8 mouse cellular contexts compared by ENCODE assay signal in the genomic region with DNA sequence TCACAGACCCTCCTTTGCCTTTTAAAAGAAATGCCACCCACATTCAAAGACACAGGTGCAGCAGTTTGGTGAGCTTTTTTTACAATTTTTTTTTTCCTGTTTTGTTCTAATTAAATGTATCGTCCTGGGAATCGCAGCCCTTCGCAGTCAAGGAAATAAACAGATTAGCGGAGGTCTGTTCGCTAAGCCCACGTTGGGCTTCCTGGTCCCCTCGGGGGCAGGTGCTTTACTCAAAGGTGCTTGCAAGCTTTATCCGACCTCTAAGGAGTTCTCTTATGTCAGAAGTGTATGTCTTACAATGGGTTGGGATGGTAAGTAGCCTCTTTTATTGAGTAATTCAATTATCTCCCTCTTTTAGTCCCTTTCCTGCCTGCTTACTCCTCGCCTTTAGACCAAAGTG. TPM values are rescaled to one million over a fixed set of nuclear protein-coding genes. Genes with fewer than 3 reads are reported as not detected.
DNase-seq lines count a peak whose midpoint lies in the region; ATAC-seq and TF ChIP-seq lines count a peak whose summit lies in the region.

No protein-coding gene starts in this region.

- H3K27me3 ChIP-seq in embryonic facial prominence, embryonic 11.5 days (ENCODE audit: control insufficient read depth, insufficient read depth, low read length) = no peaks in the 10 kb centered on the region
- no peaks in the 10 kb centered on the region for H3K27me3 ChIP-seq in hindbrain, embryonic 13.5 days
- no peaks in the 10 kb centered on the region for H3K27me3 ChIP-seq in midbrain, embryonic 14.5 days (ENCODE audit: control insufficient read depth, insufficient read depth, low read length)

- H3K4me1 ChIP-seq in lung, adult 2 months (ENCODE audit: control insufficient read depth, insufficient read depth, low read length) = peaks cover 32% of the 10 kb centered on the region
- H3K4me1 ChIP-seq in embryonic facial prominence, embryonic 11.5 days (ENCODE audit: control insufficient read depth, insufficient read depth, low read length) = peaks cover 6% of the 10 kb centered on the region
- peaks cover 38% of the 10 kb centered on the region for H3K4me1 ChIP-seq in hindbrain, embryonic 13.5 days (replicated peaks)
- H3K4me1 ChIP-seq in midbrain, embryonic 14.5 days (ENCODE audit: control insufficient read depth, insufficient read depth, low read length) = peaks cover 38% of the 10 kb centered on the region

- intact Hi-C loops in left cerebral cortex, postnatal 14 days (cut with DNase I) = loop anchor here (5.0 kb wide), 1 partner anchor 415 kb away; the partner anchor contains the start of genes Fkrp and Strn4

- no peak for TF ChIP-seq CTCF in lung, adult 2 months (IDR thresholded peaks at IDR 0.05; ENCODE audit: insufficient read depth, low read length)

- peak overlapping the region; percentile 100 for H3K27ac ChIP-seq in embryonic facial prominence, embryonic 11.5 days (replicated peaks; ENCODE audit: low read depth, low read length)
- H3K27ac ChIP-seq in hindbrain, embryonic 13.5 days = peak overlapping the region; percentile 100
- H3K27ac ChIP-seq in midbrain, embryonic 14.5 days (replicated peaks; ENCODE audit: low read depth, low read length) = peak overlapping the region; percentile 100

- DNase-seq in lung, adult 2 months = no peak
- no peak for DNase-seq in lung, adult 18-20 months
- peak; percentile 35 for DNase-seq in embryonic facial prominence, embryonic 11.5 days (ENCODE audit: low spot score)
- peak; percentile 65 for DNase-seq in midbrain, embryonic 14.5 days
- DNase-seq in frontal cortex, adult 2 months (ENCODE audit: extremely low spot score in 1 of 2, low spot score in 1 of 2) = no peak
- DNase-seq in left cerebral cortex, postnatal 14 days (ENCODE audit: low spot score in 2 of 2) = no peak
- no peak for DNase-seq in adipocyte (ENCODE audit: low spot score)

- WGBS in lung, adult 2 months = under 1% methylated on average over 9 of the region's 9 CpGs
- 2% methylated on average over 9 of the region's 9 CpGs for WGBS in embryonic facial prominence, embryonic 11.5 days
- WGBS in hindbrain, embryonic 13.5 days = under 1% methylated on average over 9 of the region's 9 CpGs
- under 1% methylated on average over 9 of the region's 9 CpGs for WGBS in midbrain, embryonic 14.5 days

- H3K4me2 ChIP-seq in embryonic facial prominence, embryonic 11.5 days (ENCODE audit: low read depth, low read length) = peak overlapping the region; percentile 90
- H3K4me2 ChIP-seq in hindbrain, embryonic 13.5 days = peak overlapping the region; percentile 91
- H3K4me2 ChIP-seq in midbrain, embryonic 14.5 days (ENCODE audit: low read length) = peak overlapping the region; percentile 77

- no peak for ATAC-seq in embryonic facial prominence, embryonic 11.5 days (replicated peaks; ENCODE audit: insufficient number of reproducible peaks, low FRiP score, low TSS enrichment, low read depth)
- ATAC-seq in hindbrain, embryonic 13.5 days (ENCODE audit: low FRiP score) = no peak
- ATAC-seq in midbrain, embryonic 14.5 days (ENCODE audit: low FRiP score, low TSS enrichment) = no peak

- H3K9ac ChIP-seq in embryonic facial prominence, embryonic 11.5 days (replicated peaks; ENCODE audit: low read length) = peak overlapping the region; percentile 100
- peak overlapping the region; percentile 100 for H3K9ac ChIP-seq in hindbrain, embryonic 13.5 days
- peak overlapping the region; percentile 100 for H3K9ac ChIP-seq in midbrain, embryonic 14.5 days (replicated peaks; ENCODE audit: low read length)

- no peaks in the 10 kb centered on the region for H3K36me3 ChIP-seq in embryonic facial prominence, embryonic 11.5 days (replicated peaks; ENCODE audit: control insufficient read depth, insufficient read depth, low read depth, low read length)
- no peaks in the 10 kb centered on the region for H3K36me3 ChIP-seq in hindbrain, embryonic 13.5 days
- H3K36me3 ChIP-seq in midbrain, embryonic 14.5 days (ENCODE audit: control insufficient read depth, insufficient read depth, low read length) = no peaks in the 10 kb centered on the region

- peak overlapping the region; percentile 90 for H3K4me3 ChIP-seq in lung, adult 2 months (replicated peaks; ENCODE audit: extremely low read depth, low read depth, low read length)
- peak overlapping the region; percentile 92 for H3K4me3 ChIP-seq in embryonic facial prominence, embryonic 11.5 days (ENCODE audit: low read depth, low read length)
- peak overlapping the region; percentile 94 for H3K4me3 ChIP-seq in hindbrain, embryonic 13.5 days
- H3K4me3 ChIP-seq in midbrain, embryonic 14.5 days (replicated peaks; ENCODE audit: low read depth, low read length) = peak overlapping the region; percentile 95

- no peak for TF ChIP-seq POLR2A in lung, adult 2 months (IDR thresholded peaks at IDR 0.05; ENCODE audit: borderline replicate concordance, extremely low read depth, low read depth, low read length)

- H3K9me3 ChIP-seq in embryonic facial prominence, embryonic 11.5 days (replicated peaks; ENCODE audit: control insufficient read depth, low read length) = no peaks in the 10 kb centered on the region
- H3K9me3 ChIP-seq in hindbrain, embryonic 13.5 days = no peaks in the 10 kb centered on the region
- no peaks in the 10 kb centered on the region for H3K9me3 ChIP-seq in midbrain, embryonic 14.5 days (ENCODE audit: control insufficient read depth, low read length)

RNA-seq across cellular contexts. Expression of gene Zc3h4, which starts 1.7 kb away (rescaled TPM):
- 44.9 and 45.9 TPM in 2 replicates for polyA plus RNA-seq in lung, adult 2 months (2012; rRNA removed)
- polyA plus RNA-seq in embryonic facial prominence, embryonic 11.5 days (2014; fragmentation: Nextera tagmentation; extraction: Ambion mirVana) = 13.7 and 14.6 TPM in 2 replicates
- 17.4 and 18.6 TPM in 2 replicates for polyA plus RNA-seq in hindbrain, embryonic 13.5 days (2015; fragmentation: Nextera tagmentation; extraction: Ambion mirVana)
- 17.1 and 19.2 TPM in 2 replicates for polyA plus RNA-seq in midbrain, embryonic 14.5 days (2014; fragmentation: Nextera tagmentation; extraction: Ambion mirVana)
- 38.9 and 40.0 TPM in 2 replicates for polyA plus RNA-seq in frontal cortex, adult 2 months (2012; rRNA removed)
- total RNA-seq in left cerebral cortex, postnatal 14 days (2021) = 10 to 100 TPM; 55.1 to 55.7 TPM

RNA-seq across cellular contexts. Expression of gene Sae1, which starts 14.8 kb away (rescaled TPM):
- polyA plus RNA-seq in lung, adult 2 months (2012; rRNA removed) = 20.7 and 31.0 TPM in 2 replicates
- polyA plus RNA-seq in embryonic facial prominence, embryonic 11.5 days (2014; fragmentation: Nextera tagmentation; extraction: Ambion mirVana) = 433 and 434 TPM in 2 replicates
- 259 and 260 TPM in 2 replicates for polyA plus RNA-seq in hindbrain, embryonic 13.5 days (2015; fragmentation: Nextera tagmentation; extraction: Ambion mirVana)
- 178 and 240 TPM in 2 replicates for polyA plus RNA-seq in midbrain, embryonic 14.5 days (2014; fragmentation: Nextera tagmentation; extraction: Ambion mirVana)
- polyA plus RNA-seq in frontal cortex, adult 2 months (2012; rRNA removed) = 99.8 and 114 TPM in 2 replicates
- 100 to 1,000 TPM; 103 to 108 TPM for total RNA-seq in left cerebral cortex, postnatal 14 days (2021)

RNA-seq across cellular contexts. Expression of gene Tmem160, which starts 50.1 kb away (rescaled TPM):
- polyA plus RNA-seq in lung, adult 2 months (2012; rRNA removed) = 129 and 205 TPM in 2 replicates
- 50.7 and 60.0 TPM in 2 replicates for polyA plus RNA-seq in embryonic facial prominence, embryonic 11.5 days (2014; fragmentation: Nextera tagmentation; extraction: Ambion mirVana)
- polyA plus RNA-seq in hindbrain, embryonic 13.5 days (2015; fragmentation: Nextera tagmentation; extraction: Ambion mirVana) = 55.9 and 60.8 TPM in 2 replicates
- 59.6 and 84.1 TPM in 2 replicates for polyA plus RNA-seq in midbrain, embryonic 14.5 days (2014; fragmentation: Nextera tagmentation; extraction: Ambion mirVana)
- polyA plus RNA-seq in frontal cortex, adult 2 months (2012; rRNA removed) = 84.3 and 91.7 TPM in 2 replicates
- 10 to 100 TPM; 90.4 to 90.8 TPM for total RNA-seq in left cerebral cortex, postnatal 14 days (2021)

Comparison
In these comparisons a context has a peak if more than half of its experiments do, and no peak if none do; other contexts are left out.
1. DNase-seq: peak in embryonic facial prominence, embryonic 11.5 days (single experiment) and midbrain, embryonic 14.5 days (single experiment); none in lung, adult 2 months (single experiment), lung, adult 18-20 months (0 of 2), frontal cortex, adult 2 months (0 of 2), left cerebral cortex, postnatal 14 days (0 of 2) and adipocyte (single experiment).
2. Peak in every context shown above with its lines, with median percentiles within 50 percentile points of each other: H3K4me3 ChIP-seq, H3K27ac ChIP-seq, H3K4me2 ChIP-seq and H3K9ac ChIP-seq.